Mouse (Mus musculus) erythroblast, embryonic 14.5 days (primary cell): ENCODE measurements around the gene Cux2.

Experiments used
- GATA1 ChIP-seq: IDR thresholded peaks from 2 replicates; pipeline ENCODE4 v1.6.1; 2012; ENCODE audit warnings: low read length, inconsistent platforms, mixed read lengths
- TAL1 ChIP-seq: IDR thresholded peaks from 3 replicates; pipeline ENCODE4 v1.6.1; 2012; ENCODE audit warnings: low read length, inconsistent platforms, mixed read lengths

- no peak for TF ChIP-seq GATA1
- no peak for TF ChIP-seq TAL1
These were observed 94.1 kb downstream of the Cux2 start for GRCm38 (mm10) chr5:121955806-121956205.
